Mouse (Mus musculus) bone marrow, adult 2 months (tissue): ENCODE measurements around the gene Hist1h4d.

Source experiments
- CTCF ChIP-seq: fragments of 200-500 bp; IDR thresholded peaks from 2 replicates; pipeline ENCODE4 v1.5.1; 2011; ENCODE audit warnings: low read length, control low read depth; ENCODE audit not compliant: control insufficient read depth, insufficient read depth
- POLR2A ChIP-seq: fragments of 200-500 bp; IDR thresholded peaks from 2 replicates; pipeline ENCODE4 v1.6.1; 2011; ENCODE audit warnings: low read depth, mild to moderate bottlenecking, control low read depth, low read length, borderline replicate concordance; ENCODE audit not compliant: control insufficient read depth

- no peak for TF ChIP-seq POLR2A
- TF ChIP-seq CTCF, result no peak
Measured at GRCm38 (mm10) chr13:23586940-23587225, 5.5 kb downstream of the Hist1h4d start.
